Mouse (Mus musculus) naive thymus-derived CD4-positive, alpha-beta T cell, adult 2 months (primary cell): ENCODE measurements around the gene Mb21d2.

ENCODE experiments used
- DNase-seq: peaks from one replicate; pipeline ENCODE4 v3.0.0-alpha.2; 2011; ENCODE audit warnings: low read depth

Gene Mb21d2

DNA sequence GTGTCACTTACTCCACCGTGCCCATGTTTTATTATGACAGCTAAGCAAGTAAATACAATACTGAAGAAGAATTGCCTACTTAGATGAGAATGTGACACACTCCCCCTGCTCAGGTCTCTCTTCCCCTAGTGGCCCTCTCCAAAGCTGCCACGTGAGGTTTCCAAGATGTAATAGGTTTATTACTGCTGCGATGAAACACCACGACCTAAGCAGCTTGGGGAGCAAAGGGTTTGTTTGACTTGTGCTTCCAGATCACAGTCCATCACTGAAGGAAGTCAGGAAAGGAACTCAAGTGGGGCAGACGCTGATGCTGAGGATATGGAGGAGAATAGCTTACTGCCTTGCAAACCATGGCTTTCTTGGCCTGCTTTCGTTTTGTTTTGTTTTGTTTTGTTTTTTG is 65.9 kb downstream of the Mb21d2 start:
- DNase-seq = no peak

DNA sequence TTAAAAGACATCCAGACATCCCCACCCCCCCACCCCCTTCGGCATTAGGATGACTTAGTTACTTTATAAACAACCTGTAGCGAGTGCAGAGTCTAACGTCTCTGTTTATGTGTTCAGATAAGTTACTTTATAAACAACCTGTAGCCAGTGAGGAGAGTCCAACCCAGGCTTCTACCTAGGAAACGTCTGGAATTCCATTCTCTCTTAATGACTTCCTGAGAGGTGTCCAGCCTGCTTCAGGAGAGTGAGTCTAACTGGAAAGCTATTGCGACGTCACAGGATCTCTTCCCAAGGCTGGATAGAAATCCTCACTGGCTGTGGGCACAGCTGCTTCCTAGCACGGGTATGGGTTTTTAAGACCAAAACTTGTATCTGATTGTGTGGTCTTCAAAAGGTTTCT is 67.4 kb downstream of the Mb21d2 start:
- no peak for DNase-seq

DNA sequence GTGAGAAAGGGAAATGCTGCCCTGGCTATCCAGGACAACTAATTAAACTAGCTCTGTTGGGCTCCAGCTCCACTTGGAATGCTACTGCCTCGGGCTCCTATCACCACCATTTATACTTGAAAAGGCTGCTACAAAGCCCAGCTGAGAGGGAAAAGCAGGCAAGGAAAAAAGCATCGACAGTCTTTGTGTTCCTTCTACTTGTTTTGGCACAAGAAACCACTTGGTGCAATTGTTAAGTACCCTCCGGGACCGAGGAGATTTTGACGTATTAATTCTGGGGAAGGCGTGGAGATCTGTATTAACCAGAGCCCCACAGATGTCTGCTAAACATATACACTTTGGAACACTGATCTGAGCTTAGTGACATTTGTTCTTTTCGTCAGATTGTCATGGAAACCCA is 69.8 kb downstream of the Mb21d2 start:
- DNase-seq = no peak

DNA sequence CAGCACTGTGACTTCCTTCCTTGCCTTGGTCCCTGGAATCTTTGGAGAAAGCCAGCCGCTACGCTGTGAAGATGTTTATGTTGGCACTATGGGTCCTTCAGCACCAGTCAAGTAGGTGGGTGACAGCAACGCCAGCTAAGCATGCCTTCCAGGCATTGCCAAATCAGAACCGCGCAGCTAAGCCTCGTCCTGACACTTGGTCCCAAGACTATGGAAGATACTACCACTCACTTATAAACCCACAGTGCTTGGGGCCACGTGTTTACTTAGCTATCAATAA is 70.5 kb downstream of the Mb21d2 start:
- DNase-seq = no peak

DNA sequence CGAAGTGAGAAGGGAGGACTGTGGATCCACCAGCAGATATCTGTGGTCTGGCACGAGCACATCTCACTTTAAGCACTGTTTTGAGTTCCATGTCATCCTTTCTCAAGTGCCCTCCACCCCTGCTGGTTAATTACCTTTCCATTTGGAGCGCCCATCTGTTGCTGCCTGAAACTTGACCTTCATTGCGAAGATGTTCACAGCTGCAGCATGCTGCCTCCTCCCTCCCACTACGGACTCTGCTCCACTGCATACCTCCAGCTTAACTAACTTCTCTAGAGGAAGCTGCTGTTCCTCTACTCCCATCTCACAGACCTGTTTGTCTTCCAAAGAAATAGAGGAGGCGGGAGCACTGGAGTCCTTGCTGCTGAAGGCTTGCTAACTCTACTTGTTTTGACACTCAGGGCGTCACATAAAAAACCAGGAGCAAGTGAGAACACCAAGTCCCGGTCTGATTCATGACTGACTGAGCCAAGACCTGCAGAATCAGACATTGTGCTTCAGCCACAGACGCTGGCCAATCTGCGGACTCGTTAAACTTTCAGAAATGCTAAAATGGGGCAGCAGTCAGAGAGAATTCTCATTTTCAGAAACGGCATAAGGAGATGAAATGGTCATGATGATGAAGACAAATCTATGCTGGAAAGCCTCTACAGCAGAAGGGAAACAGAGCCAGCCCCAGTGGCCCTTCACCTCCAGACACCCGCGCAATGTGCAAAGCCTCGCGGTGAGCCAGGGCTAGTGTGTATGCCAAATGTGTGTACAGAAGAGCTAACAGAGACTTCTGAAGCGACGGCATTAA is 71.1 kb downstream of the Mb21d2 start:
- no peak for DNase-seq

DNA sequence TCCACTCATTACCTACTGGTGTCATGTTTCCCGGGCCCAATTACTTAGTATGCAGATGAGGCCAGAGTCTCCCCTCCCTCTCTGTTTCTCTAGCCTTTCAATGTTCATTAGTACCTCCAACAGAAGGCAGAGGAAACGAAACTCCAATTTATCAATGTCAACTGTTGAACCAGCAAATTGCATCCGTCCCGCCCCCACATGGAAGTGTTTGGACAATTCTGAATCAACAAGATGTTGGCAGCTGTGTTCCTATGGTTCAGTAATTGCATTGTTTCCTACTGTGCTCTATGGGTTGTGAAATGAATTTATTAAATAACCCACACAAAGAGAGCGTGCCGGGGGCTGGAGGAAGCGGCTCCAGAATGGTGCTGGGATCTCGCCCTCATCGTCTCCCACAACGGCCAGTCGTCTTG is 78.1 kb downstream of the Mb21d2 start:
- DNase-seq = no peak

DNA sequence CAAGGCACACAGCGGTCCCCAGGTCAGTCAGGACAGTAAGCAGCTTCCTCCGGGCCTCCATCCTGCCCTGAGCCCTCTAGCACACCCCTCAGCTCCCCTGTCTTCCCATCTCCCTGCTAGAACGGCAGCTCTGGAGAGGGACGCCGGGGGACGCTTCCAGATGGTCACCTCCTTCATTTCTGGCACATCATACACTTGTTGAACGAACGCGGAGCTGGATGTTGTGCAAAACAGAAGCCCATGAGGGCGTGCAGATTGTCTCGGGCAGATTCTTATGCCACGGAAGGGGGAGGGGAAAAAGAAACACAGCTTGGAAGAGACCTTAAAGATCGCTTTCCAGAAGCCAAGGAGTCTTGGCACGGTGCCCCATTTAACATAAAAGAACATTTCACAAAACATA is 78.6 kb downstream of the Mb21d2 start:
- no peak for DNase-seq

DNA sequence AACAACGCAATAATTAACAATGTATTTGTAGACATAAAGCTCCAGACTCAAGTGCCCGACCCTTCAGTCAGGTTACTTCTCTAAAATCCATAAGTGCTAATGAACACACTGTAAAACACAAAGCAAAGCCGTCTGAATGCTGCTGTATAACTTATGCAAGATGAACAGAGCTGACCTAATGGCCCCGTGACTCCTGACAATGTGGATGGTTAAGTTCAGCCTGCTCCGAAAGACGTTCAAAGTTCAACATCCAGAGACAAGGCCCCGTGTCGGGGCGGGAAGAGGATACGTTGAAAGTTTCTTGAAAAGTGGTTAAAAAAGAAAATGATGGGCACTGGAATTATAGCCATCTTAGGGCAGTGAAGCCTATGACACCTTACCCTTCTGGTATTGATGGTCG is 83.3 kb downstream of the Mb21d2 start:
- no peak for DNase-seq

DNA sequence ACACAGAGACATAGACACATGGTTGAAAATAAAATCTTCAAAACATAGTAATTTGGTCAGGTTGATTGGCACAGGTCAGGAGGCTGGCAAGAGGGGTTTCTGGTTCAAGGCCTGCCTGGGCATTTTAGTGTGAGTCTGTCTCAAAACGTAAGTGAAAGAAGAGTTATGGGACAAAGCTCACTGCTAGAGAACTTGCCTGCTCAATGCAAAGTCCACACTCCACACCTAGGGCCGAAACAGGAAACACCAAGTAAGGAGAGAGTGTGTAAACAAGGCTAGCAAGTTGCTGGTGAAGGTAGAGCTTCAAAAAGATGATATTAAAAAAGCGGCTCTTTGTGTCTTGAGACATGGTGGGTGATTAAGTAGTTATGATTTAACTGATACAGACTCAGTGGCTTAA is 84.1 kb downstream of the Mb21d2 start:
- DNase-seq = no peak

DNA sequence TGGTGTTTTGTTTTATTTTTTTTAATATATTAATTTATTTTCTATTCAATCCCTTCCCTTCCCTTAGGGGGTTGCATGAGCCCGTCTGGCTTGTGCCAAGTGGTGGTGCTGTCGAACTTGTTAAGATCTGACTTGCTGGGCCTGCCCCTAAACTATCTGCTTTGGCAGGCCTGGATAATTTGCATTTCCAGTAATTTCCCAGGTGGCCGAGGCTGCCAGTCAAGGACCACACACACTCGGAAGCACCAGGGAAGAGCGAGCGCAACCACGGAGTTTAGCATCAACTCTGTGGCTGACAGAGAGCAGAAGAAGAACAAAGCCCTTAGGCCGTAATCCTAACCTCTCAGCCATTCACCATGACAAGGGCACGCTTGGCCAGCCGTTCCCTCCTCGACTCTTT is 88.4 kb downstream of the Mb21d2 start:
- no peak for DNase-seq

DNA sequence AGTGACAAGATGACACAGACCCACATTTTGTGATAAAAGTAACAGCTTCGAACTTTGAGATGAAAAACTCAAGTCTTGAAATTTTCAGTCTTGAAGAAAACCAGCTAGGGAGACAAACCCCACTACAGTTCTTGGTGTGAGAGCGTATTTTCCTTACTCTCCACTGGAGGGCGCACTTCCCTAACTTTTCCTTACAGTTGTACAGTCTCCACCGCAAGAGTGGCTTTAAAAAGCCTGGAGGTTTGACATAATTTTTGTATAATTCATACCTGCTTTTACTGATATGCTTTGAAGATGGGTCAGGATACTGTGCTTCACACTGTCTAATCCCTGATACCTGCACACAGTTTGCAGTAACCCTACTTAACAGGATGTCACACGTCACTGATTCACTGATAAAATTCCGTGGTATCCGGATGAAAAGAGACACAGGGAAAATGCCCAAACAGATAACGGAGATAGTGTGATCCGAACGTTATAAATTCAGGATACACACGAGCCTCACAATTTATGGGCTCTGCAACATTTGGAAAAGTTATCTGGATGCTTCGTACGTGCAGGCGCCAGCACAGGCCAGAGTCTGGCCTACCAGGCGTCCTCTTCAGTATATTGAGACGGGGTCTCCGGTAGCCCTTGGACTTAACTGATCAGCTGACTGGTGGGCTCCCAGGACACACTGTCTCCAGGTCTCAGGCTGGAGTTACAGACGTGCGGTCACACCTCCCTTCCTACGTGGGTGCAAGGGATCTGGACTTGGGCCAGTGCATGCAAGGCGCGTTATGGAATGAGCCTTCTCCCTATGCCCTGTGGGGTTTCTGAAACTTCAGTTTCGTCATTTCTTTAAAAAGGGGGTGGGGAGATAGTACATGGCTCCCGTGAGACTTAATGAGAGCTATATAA is 89.1 kb downstream of the Mb21d2 start:
- peak; percentile 1 for DNase-seq

DNA sequence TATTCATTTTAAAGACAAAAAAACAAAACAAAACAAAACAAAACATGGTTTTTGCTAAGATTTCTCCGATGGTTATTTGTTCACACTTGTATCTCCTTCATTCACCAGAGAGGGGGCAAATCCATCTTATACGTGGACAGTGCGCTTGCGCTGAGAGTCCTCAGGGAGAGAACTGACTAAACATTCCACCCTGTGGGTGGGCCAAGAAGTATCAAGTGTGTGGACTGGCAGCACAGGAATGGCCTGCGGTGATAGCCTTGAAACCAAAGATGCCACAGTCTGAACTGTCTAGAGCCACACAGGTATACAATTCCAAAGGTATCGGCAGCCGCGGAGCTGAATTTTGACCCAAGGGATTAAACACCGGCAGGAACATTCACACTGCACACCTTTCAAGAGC is 89.9 kb downstream of the Mb21d2 start:
- no peak for DNase-seq

DNA sequence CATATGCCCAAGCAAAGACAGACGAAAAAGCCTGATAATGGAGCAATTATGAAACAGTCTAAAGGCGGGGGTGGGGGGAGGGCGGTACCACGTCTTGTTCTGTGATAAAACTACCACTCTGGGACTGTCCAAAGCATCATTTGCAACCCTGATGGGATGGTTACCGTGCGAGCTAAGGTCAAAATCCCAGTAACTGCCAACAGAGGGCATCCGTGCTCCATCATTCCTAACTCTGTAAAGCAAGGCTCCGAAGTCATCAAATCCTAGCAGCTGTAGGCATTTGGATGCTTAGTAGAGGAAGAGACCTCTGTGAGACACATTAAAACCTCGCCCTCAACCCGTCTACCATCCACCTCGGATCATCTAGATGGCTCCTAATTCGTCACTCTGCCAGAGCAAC is 91.5 kb downstream of the Mb21d2 start:
- DNase-seq = no peak

DNA sequence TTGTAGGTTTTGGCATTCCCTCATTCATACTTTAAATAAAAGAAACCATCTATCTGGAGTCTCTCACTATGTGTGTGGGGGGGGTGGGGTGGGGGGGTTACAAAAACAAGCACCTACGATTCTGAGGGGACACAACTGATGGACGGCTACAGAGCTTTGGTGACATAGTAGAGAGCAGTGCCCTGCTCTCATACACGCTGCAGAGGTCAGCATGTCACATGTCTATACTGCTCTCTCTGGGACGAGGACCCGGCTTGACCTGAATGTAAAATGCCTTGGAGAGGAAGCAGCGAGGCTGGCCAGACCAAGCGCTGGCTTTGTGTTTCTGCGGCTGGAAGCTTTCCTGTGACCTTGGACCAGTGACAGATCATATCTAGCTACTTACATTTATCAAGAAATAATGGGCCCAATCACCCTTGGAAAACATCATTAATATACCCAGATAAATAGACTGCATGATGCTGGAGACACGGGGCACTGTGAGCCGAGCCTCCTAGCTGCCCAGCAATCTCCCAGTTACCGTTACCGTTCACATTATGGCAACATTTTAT is 97.3 kb downstream of the Mb21d2 start:
- no peak for DNase-seq

DNA sequence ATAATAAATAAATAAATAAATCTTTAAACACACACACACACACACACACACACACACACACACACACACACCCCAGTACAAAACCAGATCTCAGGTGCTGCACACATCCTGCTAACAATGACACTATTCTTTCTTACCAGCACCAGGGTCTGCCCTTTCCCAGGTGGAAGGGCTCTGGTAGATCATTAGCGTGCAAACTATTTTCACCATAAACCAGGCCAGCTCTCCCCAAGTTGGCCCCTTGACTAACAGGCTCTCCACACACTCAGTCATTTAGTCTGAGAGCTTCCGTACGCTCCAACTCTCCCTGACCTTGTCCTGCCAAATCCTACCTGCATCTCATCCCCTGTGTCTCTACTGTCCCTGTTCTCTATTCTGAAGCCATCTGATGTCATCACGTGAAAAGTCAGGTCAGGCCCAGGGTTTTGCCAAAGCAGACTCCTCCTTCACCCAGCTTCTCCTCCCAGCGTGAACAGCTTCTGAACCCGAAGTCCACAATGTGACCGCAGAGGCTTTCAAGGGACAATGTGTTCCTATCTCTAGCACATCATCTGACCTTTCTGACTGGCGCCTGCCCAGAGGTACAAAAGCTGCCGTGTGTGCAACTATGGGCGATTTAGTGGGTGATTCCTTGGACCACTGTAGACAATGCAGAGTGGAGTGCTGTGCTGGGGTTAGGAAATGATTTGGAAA is 100.1 kb downstream of the Mb21d2 start:
- no peak for DNase-seq

DNA sequence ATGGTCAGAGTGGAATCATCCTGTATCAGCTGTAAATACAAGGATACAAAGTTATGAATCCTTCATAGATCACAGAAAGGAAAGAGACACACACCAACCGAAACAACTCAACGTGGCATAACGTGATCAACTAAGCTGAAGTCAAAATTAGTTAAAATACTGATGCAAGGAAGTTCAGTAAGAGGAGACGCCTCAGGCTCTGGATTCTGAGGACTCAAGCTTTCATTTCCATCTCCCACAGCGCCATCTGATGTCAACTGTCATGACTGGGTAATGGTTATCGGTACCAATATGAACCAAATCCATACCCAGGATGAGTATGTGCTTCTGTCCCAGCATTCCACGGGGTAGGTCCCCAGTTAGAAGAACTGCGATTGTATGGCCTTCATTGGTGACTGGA is 104.7 kb downstream of the Mb21d2 start:
- DNase-seq = no peak

DNA sequence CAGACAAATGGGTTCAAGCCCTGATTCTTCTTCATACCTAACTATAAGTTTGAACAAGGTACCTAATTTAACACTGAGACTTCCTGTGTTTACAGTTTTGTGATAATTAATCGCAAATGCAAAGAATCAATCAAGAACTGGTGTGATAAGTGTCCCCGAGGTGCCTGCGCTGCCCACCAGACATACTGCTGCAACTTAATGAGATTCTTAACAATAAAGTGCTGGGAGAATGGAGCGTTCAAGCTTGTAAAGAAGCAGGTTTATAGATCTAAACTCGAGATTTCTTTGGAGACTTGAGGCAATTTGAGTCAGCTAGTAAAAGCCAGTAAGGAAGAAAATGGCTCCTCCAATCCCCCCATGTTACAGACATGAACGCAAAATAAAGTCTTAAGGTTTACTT is 107.7 kb downstream of the Mb21d2 start:
- no peak for DNase-seq

DNA sequence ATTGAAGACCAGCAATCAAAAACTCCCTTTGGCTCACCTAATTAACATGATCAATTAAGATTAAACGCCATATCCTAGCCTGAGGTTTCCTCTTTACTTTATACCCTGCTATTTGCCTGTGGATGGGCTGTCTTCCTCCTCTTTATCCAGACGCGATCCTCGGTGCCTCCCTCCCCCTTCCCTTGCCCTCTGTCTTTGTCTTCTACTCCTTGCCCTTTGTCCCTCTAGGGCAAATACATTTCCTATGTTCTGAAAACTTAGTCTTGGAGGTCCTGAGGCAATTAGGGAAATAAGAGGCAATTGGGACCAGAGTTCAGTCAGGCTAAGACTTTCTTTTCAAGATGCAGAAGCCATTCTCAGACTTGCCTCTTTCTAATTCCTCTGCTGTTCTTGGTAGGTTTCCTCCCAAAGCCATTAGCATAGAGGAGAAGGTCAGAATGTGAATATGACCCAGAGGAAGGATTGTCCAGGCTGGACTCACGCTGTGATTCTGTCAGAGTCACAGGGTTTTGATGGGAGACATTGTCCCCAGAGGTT is 110.7 kb downstream of the Mb21d2 start:
- DNase-seq = no peak

DNA sequence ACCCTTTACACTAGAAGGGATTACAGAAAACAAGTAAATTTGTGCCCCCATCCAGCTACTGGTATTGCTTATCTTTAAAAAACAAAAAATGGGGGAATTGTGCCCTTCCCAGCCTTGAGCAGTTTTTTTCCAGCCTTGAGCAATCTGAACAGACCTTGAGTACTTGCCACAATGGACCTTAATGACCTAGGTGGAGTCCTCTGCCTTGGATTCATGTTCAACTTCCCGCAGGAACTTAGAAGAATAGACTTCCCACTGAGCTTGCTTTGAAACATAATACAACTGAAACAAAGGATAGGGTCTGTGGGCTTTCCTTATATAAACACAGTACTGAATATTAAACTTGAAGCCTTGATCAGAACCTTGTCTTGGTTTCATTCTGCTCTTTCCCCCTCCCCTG is 116.2 kb downstream of the Mb21d2 start:
- DNase-seq = no peak

DNA sequence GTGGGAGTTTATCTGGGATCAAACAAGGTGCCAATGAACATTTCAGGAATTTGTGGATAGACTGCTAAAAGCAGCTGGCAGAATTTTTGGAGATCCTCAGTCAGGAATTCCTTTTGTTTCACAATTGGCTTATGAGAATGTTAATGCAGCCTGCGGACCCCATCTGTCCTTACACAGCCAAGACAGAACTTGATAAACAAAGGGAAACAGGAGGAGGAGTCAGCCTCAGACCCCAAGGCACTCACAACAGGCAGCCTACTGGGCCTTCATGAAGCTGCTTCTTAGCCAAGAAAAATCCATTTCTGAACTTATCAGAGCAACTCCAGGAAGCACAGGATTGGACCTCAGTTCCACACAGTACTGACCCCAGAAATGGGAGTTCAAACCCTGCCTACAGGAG is 120.4 kb downstream of the Mb21d2 start:
- no peak for DNase-seq

DNA sequence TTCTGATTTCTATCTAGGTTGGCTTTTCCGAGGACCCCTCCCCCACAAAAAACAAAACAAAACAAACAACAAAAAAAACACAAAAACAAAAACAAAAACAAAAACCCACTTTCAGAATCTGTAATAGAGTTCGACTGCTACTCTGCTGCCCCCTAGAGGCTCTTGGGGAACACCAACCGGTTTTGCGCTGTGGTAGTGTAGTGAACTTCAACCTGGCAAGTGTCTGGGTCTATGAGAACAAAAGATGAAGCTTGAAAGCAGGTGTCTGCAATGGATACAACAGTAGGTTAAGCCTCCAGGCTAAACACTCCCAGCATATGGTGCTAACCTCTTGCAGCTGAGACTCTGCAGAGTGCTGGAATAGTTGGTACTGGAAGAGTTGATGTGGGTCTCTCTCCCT is 136.4 kb downstream of the Mb21d2 start:
- no peak for DNase-seq
